ENCODE assay signal across 16 mouse cellular contexts in the genomic region with DNA sequence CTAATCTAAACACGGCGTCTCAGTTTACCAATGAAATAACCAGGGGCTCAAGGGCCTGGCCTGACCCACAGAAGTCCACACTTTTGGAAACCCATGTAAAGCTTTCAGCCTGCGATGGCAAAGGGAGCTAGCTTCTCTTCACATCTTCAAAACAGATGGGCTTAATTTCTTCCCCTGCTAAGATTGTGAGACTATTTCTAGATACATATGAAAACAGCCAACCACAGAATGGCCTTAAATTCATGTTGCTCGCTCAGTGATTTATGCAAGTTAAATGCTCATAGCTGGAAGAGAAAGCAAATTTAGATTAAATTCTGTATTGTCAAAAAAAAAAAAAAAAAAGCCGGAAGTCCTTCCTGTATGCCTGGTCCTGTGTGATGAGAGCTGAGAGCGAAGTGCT. TPM values are rescaled to one million over a fixed set of nuclear protein-coding genes. Genes with fewer than 3 reads are reported as not detected.
"Had no signal": no experiment of that assay in that cellular context is flagged by ENCODE, and none has a peak within 500 bp of the region (broad histone marks: within the 10 kb centered on the region; RNA-seq: fewer than 3 reads in every experiment).

No protein-coding gene starts in this region.

- H3K27me3 ChIP-seq: limb, embryonic 12.5 days; liver, embryonic 13.5 days; lung, embryonic 15.5 days; megakaryocyte, embryonic 14.5 days; midbrain, embryonic 12.5 days had no signal

- H3K36me3 ChIP-seq: limb, embryonic 12.5 days; liver, embryonic 13.5 days; lung, embryonic 15.5 days; midbrain, embryonic 12.5 days had no signal

- H3K9me3 ChIP-seq: limb, embryonic 12.5 days; liver, embryonic 13.5 days; lung, embryonic 15.5 days; midbrain, embryonic 12.5 days had no signal

- H3K27ac ChIP-seq: limb, embryonic 12.5 days; liver, embryonic 13.5 days; lung, embryonic 15.5 days; macrophage; midbrain, embryonic 12.5 days; stomach, postnatal 0 days had no signal

- H3K4me2 ChIP-seq: limb, embryonic 12.5 days; liver, embryonic 13.5 days; lung, embryonic 15.5 days; midbrain, embryonic 12.5 days had no signal

- H3K4me3 ChIP-seq: limb, embryonic 12.5 days; liver, embryonic 13.5 days; lung, embryonic 15.5 days; megakaryocyte, embryonic 14.5 days; midbrain, embryonic 12.5 days had no signal

- H3K9ac ChIP-seq: limb, embryonic 12.5 days; liver, embryonic 13.5 days; liver, postnatal 0 days; lung, embryonic 15.5 days; midbrain, embryonic 12.5 days had no signal

- DNase-seq: kidney, adult 9 months; kidney, postnatal 10 days; kidney, postnatal 4 days; liver; liver, embryonic 13.5 days; liver, postnatal 0 days; lung, postnatal 14 days; thymus, adult 18-20 months; thymus, postnatal 14 days had no signal

- H3K4me1 ChIP-seq: limb, embryonic 12.5 days; liver, embryonic 13.5 days; lung, embryonic 15.5 days; megakaryocyte, embryonic 14.5 days had no signal

- ATAC-seq: intestine, postnatal 0 days; liver, postnatal 0 days had no signal

RNA-seq across cellular contexts. Expression of gene Epha4, which starts 53.2 kb away (rescaled TPM):
- polyA plus RNA-seq: macrophage had no signal
